Mouse (Mus musculus) testis, postnatal 10 days (tissue): ENCODE measurements around the gene Plagl1.

Experiments used
- DNase-seq: peaks from one replicate; pipeline ENCODE4 v3.0.0; 2021; ENCODE audit warnings: low spot score

The Plagl1 gene

GRCm38 (mm10) chr10:13090596-13091424 is 30.5 kb downstream of the Plagl1 start:
- peak; percentile 78 for DNase-seq

GRCm38 (mm10) chr10:13092996-13093395 is 32.7 kb downstream of the Plagl1 start:
- no peak for DNase-seq

- no peak for DNase-seq
Measured at GRCm38 (mm10) chr10:13098895-13099294, 38.6 kb downstream of the Plagl1 start.

GRCm38 (mm10) chr10:13100061-13100648 is 39.9 kb downstream of the Plagl1 start:
- DNase-seq: no peak

- no peak for DNase-seq
Measured at GRCm38 (mm10) chr10:13102360-13102759, 42.1 kb downstream of the Plagl1 start.

- DNase-seq: no peak
Measured at GRCm38 (mm10) chr10:13103838-13104237, 43.5 kb downstream of the Plagl1 start.

GRCm38 (mm10) chr10:13106909-13107624 is 46.8 kb downstream of the Plagl1 start:
- DNase-seq: no peak

- DNase-seq: no peak
Measured at GRCm38 (mm10) chr10:13108021-13108548, 47.8 kb downstream of the Plagl1 start.

- DNase-seq: no peak
Measured at GRCm38 (mm10) chr10:13108847-13109246, 48.5 kb downstream of the Plagl1 start.

GRCm38 (mm10) chr10:13109781-13110180 is 49.5 kb downstream of the Plagl1 start:
- no peak for DNase-seq

- no peak for DNase-seq
Measured at GRCm38 (mm10) chr10:13112849-13113248, 52.5 kb downstream of the Plagl1 start.

GRCm38 (mm10) chr10:13113641-13114040 is 53.3 kb downstream of the Plagl1 start:
- DNase-seq: no peak

GRCm38 (mm10) chr10:13115030-13115429 is 54.7 kb downstream of the Plagl1 start:
- no peak for DNase-seq

GRCm38 (mm10) chr10:13116706-13117665 is 56.7 kb downstream of the Plagl1 start:
- no peak for DNase-seq

- no peak for DNase-seq
Measured at GRCm38 (mm10) chr10:13118024-13118769, 57.9 kb downstream of the Plagl1 start.

GRCm38 (mm10) chr10:13118770-13119102 is 58.4 kb downstream of the Plagl1 start:
- DNase-seq: no peak

GRCm38 (mm10) chr10:13119300-13119699 is 59.0 kb downstream of the Plagl1 start:
- DNase-seq: no peak

GRCm38 (mm10) chr10:13125811-13126210 is 65.5 kb downstream of the Plagl1 start:
- no peak for DNase-seq

- no peak for DNase-seq
Measured at GRCm38 (mm10) chr10:13127335-13127734, 67.0 kb downstream of the Plagl1 start.

GRCm38 (mm10) chr10:13127946-13128345 is 67.6 kb downstream of the Plagl1 start:
- no peak for DNase-seq

GRCm38 (mm10) chr10:13133850-13134249 is 73.5 kb downstream of the Plagl1 start:
- DNase-seq: no peak
